In genomic region chr9:60837449-60838141, GRCm38 (mm10) we compare ENCODE assay signal across 8 mouse cellular contexts. TPM values are rescaled to one million over a fixed set of nuclear protein-coding genes. Genes with fewer than 3 reads are reported as not detected.
DNase-seq lines count a peak whose midpoint lies in the region; ATAC-seq and TF ChIP-seq lines count a peak whose summit lies in the region.
"Had no signal": no experiment of that assay in that cellular context is flagged by ENCODE, and none has a peak within 500 bp of the region (broad histone marks: within the 10 kb centered on the region; RNA-seq: fewer than 3 reads in every experiment).

No protein-coding gene starts in this region.

- DNase-seq in forebrain, postnatal 0 days = no peak
- DNase-seq in left cerebral cortex, postnatal 10 days (ENCODE audit: extremely low spot score in 1 of 2, low spot score in 2 of 2) = no peak
- DNase-seq in spleen, postnatal 10 days (ENCODE audit: low spot score in 2 of 2) = no peak

- H3K27ac ChIP-seq in forebrain, postnatal 0 days (ENCODE audit: low read depth, low read length) = peak overlapping the region; percentile 57; the same call in 1 of the 2 replicates
- peak overlapping the region; percentile 68 for H3K27ac ChIP-seq in hindbrain, embryonic 13.5 days
- no peak overlapping the region for H3K27ac ChIP-seq in liver, embryonic 15.5 days (replicated peaks)
- H3K27ac ChIP-seq in neural tube, embryonic 12.5 days = peak overlapping the region; percentile 27; the same call in 1 of the 2 replicates

- peak; percentile 58; the same call in 1 of the 2 replicates for ATAC-seq in common myeloid progenitor, adult 5-6 weeks (replicated peaks; ENCODE audit: low read depth, poor library complexity, severe bottlenecking)
- 0 out of 2 replicates have a peak, but pooled peaks have one; percentile 3 for ATAC-seq in forebrain, postnatal 0 days
- ATAC-seq in hindbrain, embryonic 13.5 days (ENCODE audit: low FRiP score) = 0 out of 2 replicates have a peak, but pooled peaks have one; percentile 13
- no peak for ATAC-seq in liver, embryonic 15.5 days (ENCODE audit: insufficient read depth)
- ATAC-seq in neural tube, embryonic 12.5 days (ENCODE audit: low FRiP score, low read depth) = no peak

- H3K27me3 ChIP-seq in forebrain, postnatal 0 days (ENCODE audit: insufficient read depth, low read length) = no peaks in the 10 kb centered on the region
- no peaks in the 10 kb centered on the region for H3K27me3 ChIP-seq in hindbrain, embryonic 13.5 days
- H3K27me3 ChIP-seq in liver, embryonic 15.5 days = no peaks in the 10 kb centered on the region
- H3K27me3 ChIP-seq in neural tube, embryonic 12.5 days (replicated peaks) = no peaks in the 10 kb centered on the region

- H3K9me3 ChIP-seq in forebrain, postnatal 0 days (ENCODE audit: low read length) = no peaks in the 10 kb centered on the region
- no peaks in the 10 kb centered on the region for H3K9me3 ChIP-seq in hindbrain, embryonic 13.5 days
- H3K9me3 ChIP-seq in liver, embryonic 15.5 days (replicated peaks) = no peaks in the 10 kb centered on the region
- no peaks in the 10 kb centered on the region for H3K9me3 ChIP-seq in neural tube, embryonic 12.5 days

- intact Hi-C loops in left cerebral cortex, postnatal 10 days (cut with DNase I) = no loop called here

- peaks cover 11% of the 10 kb centered on the region for H3K4me1 ChIP-seq in forebrain, postnatal 0 days (ENCODE audit: insufficient read depth)
- peaks cover 29% of the 10 kb centered on the region for H3K4me1 ChIP-seq in hindbrain, embryonic 13.5 days (replicated peaks)
- no peaks in the 10 kb centered on the region for H3K4me1 ChIP-seq in liver, embryonic 15.5 days (replicated peaks)
- H3K4me1 ChIP-seq in neural tube, embryonic 12.5 days = peaks cover 23% of the 10 kb centered on the region

- H3K4me2 ChIP-seq in forebrain, postnatal 0 days (ENCODE audit: low read depth) = peak overlapping the region; percentile 45
- H3K4me2 ChIP-seq in hindbrain, embryonic 13.5 days = peak overlapping the region; percentile 53
- H3K4me2 ChIP-seq in liver, embryonic 15.5 days = peak overlapping the region; percentile 18; the same call in 1 of the 2 replicates
- peak overlapping the region; percentile 56 for H3K4me2 ChIP-seq in neural tube, embryonic 12.5 days (replicated peaks)

- 3% methylated on average over 20 of the region's 20 CpGs for WGBS in forebrain, postnatal 0 days
- 4% methylated on average over 20 of the region's 20 CpGs for WGBS in hindbrain, embryonic 13.5 days
- WGBS in liver, embryonic 15.5 days (ENCODE audit: insufficient replicate concordance) = 39% methylated on average over 20 of the region's 20 CpGs
- WGBS in neural tube, embryonic 12.5 days = 14% methylated on average over 20 of the region's 20 CpGs

- H3K36me3 ChIP-seq in forebrain, postnatal 0 days (ENCODE audit: insufficient read depth) = no peaks in the 10 kb centered on the region
- H3K36me3 ChIP-seq in hindbrain, embryonic 13.5 days = no peaks in the 10 kb centered on the region
- H3K36me3 ChIP-seq in liver, embryonic 15.5 days (replicated peaks) = no peaks in the 10 kb centered on the region
- no peaks in the 10 kb centered on the region for H3K36me3 ChIP-seq in neural tube, embryonic 12.5 days

- peak overlapping the region; percentile 31; the same call in 1 of the 2 replicates for H3K9ac ChIP-seq in forebrain, postnatal 0 days
- H3K9ac ChIP-seq in hindbrain, embryonic 13.5 days = peak overlapping the region; percentile 62
- H3K9ac ChIP-seq in liver, embryonic 15.5 days = no peak overlapping the region
- H3K9ac ChIP-seq in neural tube, embryonic 12.5 days = peak overlapping the region; percentile 42; the same call in 1 of the 2 replicates

- peak overlapping the region; percentile 11 for H3K4me3 ChIP-seq in forebrain, postnatal 0 days (ENCODE audit: low read depth, low read length)
- H3K4me3 ChIP-seq in hindbrain, embryonic 13.5 days = peak overlapping the region; percentile 29
- no peak overlapping the region for H3K4me3 ChIP-seq in liver, embryonic 15.5 days (replicated peaks)
- H3K4me3 ChIP-seq in neural tube, embryonic 12.5 days = peak overlapping the region; percentile 18; the same call in 1 of the 2 replicates
- H3K4me3 ChIP-seq: erythroblast, embryonic 14.5 days had no signal

- TF ChIP-seq CTCF in forebrain, postnatal 0 days (IDR thresholded peaks at IDR 0.05; ENCODE audit: low read depth) = no peak

RNA-seq across cellular contexts. Expression of gene Uaca, which starts 43.3 kb away (rescaled TPM):
- total RNA-seq in common myeloid progenitor, adult 5-6 weeks (2017) = 1.9 and 2.4 TPM in 2 replicates
- 6.2 and 8.9 TPM in 2 replicates for total RNA-seq in forebrain, postnatal 0 days (2014; rRNA removed)
- 8.8 and 10.2 TPM in 2 replicates for polyA plus RNA-seq in forebrain, postnatal 0 days (2015; fragmentation: Nextera tagmentation; extraction: Ambion mirVana)
- 22.5 and 23.9 TPM in 2 replicates for polyA plus RNA-seq in hindbrain, embryonic 13.5 days (2015; fragmentation: Nextera tagmentation; extraction: Ambion mirVana)
- 2.6 and 3.1 TPM in 2 replicates for polyA plus RNA-seq in liver, embryonic 15.5 days (2015; fragmentation: Nextera tagmentation; extraction: Ambion mirVana)
- polyA plus RNA-seq in neural tube, embryonic 12.5 days (2016; fragmentation: Nextera tagmentation; extraction: Ambion mirVana) = 31.3 and 35.2 TPM in 2 replicates
- total RNA-seq in left cerebral cortex, postnatal 10 days (2021) = 10 to 100 TPM in 1 of 2 experiments, 1 to 10 TPM in 1; 10.0 to 12.3 TPM
- polyA plus RNA-seq: erythroblast, embryonic 14.5 days had no signal

Comparison
In these comparisons a context has a peak if more than half of its experiments do, and no peak if none do; other contexts are left out.
1. ATAC-seq: peak in common myeloid progenitor, adult 5-6 weeks (single experiment), forebrain, postnatal 0 days (single experiment) and hindbrain, embryonic 13.5 days (single experiment); none in liver, embryonic 15.5 days (single experiment) and neural tube, embryonic 12.5 days (single experiment).
2. Peak in every context shown above with its lines, with median percentiles within 50 percentile points of each other: H3K4me2 ChIP-seq.